Comparison of ENCODE assay signal across 15 mouse cellular contexts in the genomic region with DNA sequence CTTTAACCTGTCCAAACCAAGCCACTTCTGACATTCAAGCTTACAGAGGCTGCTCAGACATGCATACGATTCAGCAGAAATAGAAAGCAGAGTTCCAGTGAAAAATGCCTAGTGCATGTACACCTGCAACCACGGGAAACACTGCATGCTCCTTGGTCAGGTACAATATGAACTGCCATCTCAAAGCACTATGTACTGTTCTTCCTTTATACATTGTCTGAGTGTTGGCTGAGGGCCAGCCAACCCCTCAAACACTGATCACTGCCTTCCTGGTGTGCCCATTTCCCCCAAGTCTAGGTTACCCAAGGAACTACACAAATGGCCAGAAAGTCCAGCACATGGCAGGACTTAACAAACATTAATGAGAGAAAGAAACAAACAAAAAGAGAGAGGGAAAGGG. TPM values are rescaled to one million over a fixed set of nuclear protein-coding genes. Genes with fewer than 3 reads are reported as not detected.
DNase-seq lines count a peak whose midpoint lies in the region; ATAC-seq and TF ChIP-seq lines count a peak whose summit lies in the region.
"Had no signal": no experiment of that assay in that cellular context is flagged by ENCODE, and none has a peak within 500 bp of the region (broad histone marks: within the 10 kb centered on the region; RNA-seq: fewer than 3 reads in every experiment).

No protein-coding gene starts in this region.

- no peak for DNase-seq in heart, adult 18-20 months
- DNase-seq in liver, adult 2 months (ENCODE audit: extremely low read depth, low read depth, low spot score): no peak
- no peak for DNase-seq in neural tube, embryonic 10.5 days (ENCODE audit: extremely low spot score, low spot score)
- DNase-seq: cerebellum, postnatal 36 days; lung, postnatal 36 days; thymus, postnatal 14 days had no signal

- H3K9me3 ChIP-seq in heart, embryonic 14.5 days (ENCODE audit: control insufficient read depth, low read length): no peaks in the 10 kb centered on the region
- no peaks in the 10 kb centered on the region for H3K9me3 ChIP-seq in liver, embryonic 12.5 days (replicated peaks)
- no peaks in the 10 kb centered on the region for H3K9me3 ChIP-seq in neural tube, embryonic 13.5 days
- H3K9me3 ChIP-seq: embryonic facial prominence, embryonic 12.5 days; kidney, embryonic 15.5 days; limb, embryonic 15.5 days had no signal

- 0 out of 2 replicates have a peak, but pooled peaks cover 6% of the 10 kb centered on the region for H3K36me3 ChIP-seq in heart, embryonic 14.5 days (ENCODE audit: control insufficient read depth, insufficient read depth, low read length)
- no peaks in the 10 kb centered on the region for H3K36me3 ChIP-seq in liver, adult 2 months (ENCODE audit: control insufficient read depth, insufficient read depth, low read length)
- peaks cover 22% of the 10 kb centered on the region for H3K36me3 ChIP-seq in liver, embryonic 12.5 days
- H3K36me3 ChIP-seq in neural tube, embryonic 13.5 days: no peaks in the 10 kb centered on the region
- H3K36me3 ChIP-seq: embryonic facial prominence, embryonic 12.5 days had no signal

- H3K27me3 ChIP-seq in heart, embryonic 14.5 days (ENCODE audit: control insufficient read depth, insufficient read depth, low read length): no peaks in the 10 kb centered on the region
- no peaks in the 10 kb centered on the region for H3K27me3 ChIP-seq in liver, adult 2 months (ENCODE audit: control insufficient read depth, insufficient read depth, low read length)
- H3K27me3 ChIP-seq in liver, embryonic 12.5 days (replicated peaks): no peaks in the 10 kb centered on the region
- H3K27me3 ChIP-seq in neural tube, embryonic 13.5 days: no peaks in the 10 kb centered on the region
- H3K27me3 ChIP-seq: embryonic facial prominence, embryonic 12.5 days; kidney, embryonic 15.5 days; limb, embryonic 15.5 days had no signal

- H3K79me2 ChIP-seq in liver, adult 2 months (ENCODE audit: control insufficient read depth, insufficient read depth, low read length): peaks cover 40% of the 10 kb centered on the region

- no peak for TF ChIP-seq CTCF in liver, adult 2 months (IDR thresholded peaks at IDR 0.05; ENCODE audit: low read depth, low read length)

- no peak for TF ChIP-seq POLR2A in liver, adult 2 months (IDR thresholded peaks at IDR 0.05; ENCODE audit: extremely low read depth, insufficient read depth, low read length)

- ATAC-seq in heart, embryonic 14.5 days (ENCODE audit: insufficient number of reproducible peaks, insufficient read depth, low FRiP score, low read depth): no peak
- ATAC-seq in liver, embryonic 12.5 days: no peak
- no peak for ATAC-seq in neural tube, embryonic 13.5 days (ENCODE audit: low read depth)
- ATAC-seq in megakaryocyte-erythroid progenitor cell, adult 5-6 weeks (replicated peaks; ENCODE audit: low FRiP score, low TSS enrichment, poor library complexity, severe bottlenecking): no peak

- H3K4me3 ChIP-seq in heart, embryonic 14.5 days (ENCODE audit: control insufficient read depth in 1 of 2, insufficient read depth in 1 of 2, low read depth in 1 of 2, low read length in 2 of 2): no peak overlapping the region
- H3K4me3 ChIP-seq in liver, adult 2 months (ENCODE audit: insufficient read depth, low read depth, low read length): no peak overlapping the region
- no peak overlapping the region for H3K4me3 ChIP-seq in liver, embryonic 12.5 days
- H3K4me3 ChIP-seq in neural tube, embryonic 13.5 days: no peak overlapping the region
- H3K4me3 ChIP-seq: embryonic facial prominence, embryonic 12.5 days; kidney, embryonic 15.5 days; left cerebral cortex, adult 2 months; limb, embryonic 15.5 days had no signal

- 0 out of 2 replicates have a peak overlapping the region, but pooled peaks have one; percentile 72 for H3K4me2 ChIP-seq in heart, embryonic 14.5 days (ENCODE audit: low read length)
- H3K4me2 ChIP-seq in liver, embryonic 12.5 days: no peak overlapping the region
- peak overlapping the region; percentile 71 for H3K4me2 ChIP-seq in neural tube, embryonic 13.5 days
- H3K4me2 ChIP-seq: embryonic facial prominence, embryonic 12.5 days had no signal

- H3K27ac ChIP-seq in heart, embryonic 14.5 days (replicated peaks in 1 of 2; ENCODE audit: control insufficient read depth in 1 of 2, insufficient read depth in 1 of 2, low read depth in 2 of 2, low read length in 2 of 2): no peak overlapping the region
- H3K27ac ChIP-seq in liver, adult 2 months (replicated peaks; ENCODE audit: insufficient read depth, low read depth, low read length): no peak overlapping the region
- H3K27ac ChIP-seq in liver, embryonic 12.5 days: no peak overlapping the region
- H3K27ac ChIP-seq in neural tube, embryonic 13.5 days (replicated peaks): no peak overlapping the region
- H3K27ac ChIP-seq: embryonic facial prominence, embryonic 12.5 days; kidney, embryonic 15.5 days; layer of hippocampus, adult 2 months; left cerebral cortex, adult 2 months; limb, embryonic 15.5 days had no signal

- no peak overlapping the region for H3K9ac ChIP-seq in heart, embryonic 14.5 days (ENCODE audit: low read length)
- 0 out of 2 replicates have a peak overlapping the region, but pooled peaks have one; percentile 19 for H3K9ac ChIP-seq in liver, adult 2 months (ENCODE audit: low read depth, low read length)
- H3K9ac ChIP-seq in liver, embryonic 12.5 days: no peak overlapping the region
- peak overlapping the region; percentile 18; the same call in 1 of the 2 replicates for H3K9ac ChIP-seq in neural tube, embryonic 13.5 days
- H3K9ac ChIP-seq: embryonic facial prominence, embryonic 12.5 days; kidney, embryonic 15.5 days; limb, embryonic 15.5 days had no signal

- H3K4me1 ChIP-seq in heart, embryonic 14.5 days (ENCODE audit: control insufficient read depth in 2 of 2, insufficient read depth in 2 of 2, low read length in 2 of 2): peaks cover 7 to 55% of the 10 kb centered on the region in 2 experiments
- peaks cover 47% of the 10 kb centered on the region for H3K4me1 ChIP-seq in liver, adult 2 months (ENCODE audit: control insufficient read depth, insufficient read depth, low read length)
- H3K4me1 ChIP-seq in liver, embryonic 12.5 days: peaks cover 66% of the 10 kb centered on the region
- peaks cover 71% of the 10 kb centered on the region for H3K4me1 ChIP-seq in neural tube, embryonic 13.5 days (replicated peaks)

- WGBS in heart, embryonic 14.5 days: 76% methylated on average over 2 of the region's 2 CpGs
- WGBS in liver, adult 2 months: 63% methylated on average over 2 of the region's 2 CpGs
- 82% methylated on average over 2 of the region's 2 CpGs for WGBS in liver, embryonic 12.5 days (ENCODE audit: insufficient replicate concordance)
- WGBS in neural tube, embryonic 13.5 days: 90% methylated on average over 2 of the region's 2 CpGs

RNA-seq across cellular contexts. Expression of a gene that starts 53.5 kb away (rescaled TPM):
- 8.7 and 9.4 TPM in 2 replicates for polyA plus RNA-seq in heart, embryonic 14.5 days (2014; fragmentation: Nextera tagmentation; extraction: Ambion mirVana)
- total RNA-seq in heart, adult 18-20 months (2021): 10 to 100 TPM; 20.8 to 22.7 TPM
- 6.9 and 8.1 TPM in 2 replicates for total RNA-seq in liver, adult 2 months (2014; rRNA removed)
- polyA plus RNA-seq in liver, adult 2 months (2012; rRNA removed): 4.9 and 7.9 TPM in 2 replicates
- 5.2 and 6.2 TPM in 2 replicates for polyA plus RNA-seq in liver, embryonic 12.5 days (2016; fragmentation: Nextera tagmentation; extraction: Ambion mirVana)
- polyA plus RNA-seq in neural tube, embryonic 13.5 days (2015; fragmentation: Nextera tagmentation; extraction: Ambion mirVana): 17.3 and 19.5 TPM in 2 replicates
- total RNA-seq in megakaryocyte-erythroid progenitor cell, adult 5-6 weeks (2014; fragmentation: Nextera tagmentation): 17.0 and 22.9 TPM in 2 replicates
- 7.8 and 9.0 TPM in 2 replicates for total RNA-seq in megakaryocyte-erythroid progenitor cell, adult 5-6 weeks (2017)

Comparison
In these comparisons a context has a peak if more than half of its experiments do, and no peak if none do; other contexts are left out.
1. H3K9ac ChIP-seq: peak in liver, adult 2 months (single experiment) and neural tube, embryonic 13.5 days (single experiment); none in heart, embryonic 14.5 days (single experiment) and liver, embryonic 12.5 days (single experiment).